Mouse (Mus musculus): ENCODE data around the gene Lhx3. TPM values are rescaled to one million over a fixed set of nuclear protein-coding genes. Genes with fewer than 3 reads are reported as not detected.

The Lhx3 gene
- total and polyA plus RNA-seq, 3 experiments = not detected

DNA sequence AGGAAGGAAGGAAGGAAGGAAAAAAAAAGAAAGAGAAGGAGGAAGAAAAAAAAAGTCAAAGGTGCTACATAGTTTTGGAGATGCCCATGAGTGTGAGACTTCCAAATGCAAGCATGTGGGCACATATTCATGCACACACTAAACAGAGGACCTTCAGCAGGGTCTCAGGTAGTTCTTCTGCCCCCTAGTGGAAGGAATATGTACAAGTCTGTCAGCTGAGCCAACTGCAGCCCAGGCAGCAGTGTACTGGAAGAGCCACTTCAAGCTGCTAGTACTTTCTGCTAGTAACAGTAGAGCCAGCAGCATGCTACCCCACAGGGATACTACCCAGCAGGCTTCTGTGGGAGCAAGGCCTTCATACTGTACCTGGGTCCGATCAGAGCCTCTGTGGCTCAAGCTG lies 19.7 kb upstream of the Lhx3 start:
- H3K9me3 ChIP-seq (replicated peaks; ENCODE audit: low read length) = no peaks in the 10 kb centered on the region
- no peak overlapping the region for H3K4me3 ChIP-seq (replicated peaks in 1 of 3; ENCODE audit: low read depth in 2 of 3, low read length in 2 of 3, poor library complexity in 1 of 3)
- H3K27ac ChIP-seq (ENCODE audit: insufficient read depth, low read depth) = no peak overlapping the region
- in situ Hi-C loops (cut with MboI; ENCODE audit: low pct_ligation_motif_present, low pct_unique_long_range_greater_than_20kb, low sequenced_read_pairs) = no loop called here
- TF ChIP-seq SIN3A (IDR thresholded peaks at IDR 0.05; ENCODE audit: low read length) = no peak
- no peak for TF ChIP-seq JUN (IDR thresholded peaks at IDR 0.05; ENCODE audit: insufficient read depth, low read depth, low read length)
- peak; percentile 86 for TF ChIP-seq SMC3 (IDR thresholded peaks at IDR 0.05; ENCODE audit: low read depth, low read length)
- peak; percentile 44; the same call in 1 of the 2 replicates for TF ChIP-seq ZNF384 (IDR thresholded peaks at IDR 0.05; ENCODE audit: low read depth, low read length)
- TF ChIP-seq RAD21 (IDR thresholded peaks at IDR 0.05; ENCODE audit: low read depth, low read length) = peak; percentile 64
- TF ChIP-seq CTCF (conservative IDR thresholded peaks at IDR 0.05 in 1 of 2, IDR thresholded peaks at IDR 0.05 in 1 of 2; ENCODE audit: low read depth in 2 of 2, low read length in 2 of 2) = peak; percentile 69 to 83
- 0 out of 2 replicates have a peak, but pooled peaks have one; percentile 30 for TF ChIP-seq MYC (IDR thresholded peaks at IDR 0.05; ENCODE audit: low read depth, low read length)
- H3K4me2 ChIP-seq (ENCODE audit: insufficient read depth, low read depth, poor library complexity, severe bottlenecking) = no peak overlapping the region
- H3K36me3 ChIP-seq (replicated peaks in 1 of 2; ENCODE audit: control insufficient read depth in 1 of 2, insufficient read depth in 1 of 2, low read length in 1 of 2) = peaks cover 22 to 61% of the 10 kb centered on the region in 2 experiments
- DNase-seq (ENCODE audit: extremely low read depth) = peak; percentile 67
- no peaks in the 10 kb centered on the region for H3K79me2 ChIP-seq (replicated peaks; ENCODE audit: control insufficient read depth, extremely low read depth, insufficient read depth, poor library complexity, severe bottlenecking)
- no peaks in the 10 kb centered on the region for H3K27me3 ChIP-seq (replicated peaks)
- peaks cover 0 to 23% of the 10 kb centered on the region in 2 experiments; a peak in 2 of 4 replicates for H3K4me1 ChIP-seq (ENCODE audit: control insufficient read depth in 1 of 2, insufficient read depth in 2 of 2)
- H3K9ac ChIP-seq (ENCODE audit: insufficient read depth, low read depth) = no peak overlapping the region
- dilution Hi-C loops (cut with MboI; ENCODE audit: extremely low pct_ligation_motif_present, extremely low pct_unique_long_range_greater_than_20kb, low sequenced_read_pairs) = no loop called here

DNA sequence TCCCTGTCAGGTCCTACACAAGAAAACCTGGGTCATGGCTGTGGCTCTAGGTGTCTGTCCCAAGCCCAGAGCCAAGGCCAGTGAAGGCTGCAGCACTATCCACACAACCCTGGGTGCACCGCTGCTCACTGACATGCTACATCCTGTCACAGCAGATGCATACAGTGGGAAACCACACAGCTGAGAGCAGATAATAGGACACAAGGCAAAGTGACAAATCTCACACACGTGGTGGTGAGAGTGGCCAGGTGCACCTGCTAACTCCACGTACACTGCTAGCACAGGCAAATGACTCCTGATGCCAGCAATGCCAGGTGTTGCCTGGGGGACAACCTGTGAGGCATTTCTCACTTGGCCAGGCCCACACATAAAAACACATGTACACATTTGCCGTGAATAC lies 17.2 kb upstream of the Lhx3 start:
- no peak overlapping the region for H3K9ac ChIP-seq (ENCODE audit: insufficient read depth, low read depth)
- H3K4me2 ChIP-seq (ENCODE audit: insufficient read depth, low read depth, poor library complexity, severe bottlenecking) = no peak overlapping the region
- no peak for DNase-seq (ENCODE audit: extremely low read depth)
- in situ Hi-C loops (cut with MboI; ENCODE audit: low pct_ligation_motif_present, low pct_unique_long_range_greater_than_20kb, low sequenced_read_pairs) = no loop called here
- no peaks in the 10 kb centered on the region for H3K79me2 ChIP-seq (replicated peaks; ENCODE audit: control insufficient read depth, extremely low read depth, insufficient read depth, poor library complexity, severe bottlenecking)
- H3K9me3 ChIP-seq (replicated peaks; ENCODE audit: low read length) = no peaks in the 10 kb centered on the region
- peaks cover 36 to 73% of the 10 kb centered on the region in 2 experiments for H3K36me3 ChIP-seq (replicated peaks in 1 of 2; ENCODE audit: control insufficient read depth in 1 of 2, insufficient read depth in 1 of 2, low read length in 1 of 2)
- dilution Hi-C loops (cut with MboI; ENCODE audit: extremely low pct_ligation_motif_present, extremely low pct_unique_long_range_greater_than_20kb, low sequenced_read_pairs) = no loop called here
- H3K4me1 ChIP-seq (ENCODE audit: control insufficient read depth in 1 of 2, insufficient read depth in 2 of 2) = peaks cover 0 to 6% of the 10 kb centered on the region in 2 experiments; a peak in 1 of 4 replicates
- no peak for TF ChIP-seq ZNF384 (IDR thresholded peaks at IDR 0.05; ENCODE audit: low read depth, low read length)
- TF ChIP-seq MEF2A (IDR thresholded peaks at IDR 0.05; ENCODE audit: borderline replicate concordance, low read depth, low read length) = no peak
- TF ChIP-seq MYC (IDR thresholded peaks at IDR 0.05; ENCODE audit: low read depth, low read length) = no peak
- TF ChIP-seq E2F4 (IDR thresholded peaks at IDR 0.05; ENCODE audit: insufficient replicate concordance, low read depth, low read length) = no peak
- no peak for TF ChIP-seq ZC3H11A (IDR thresholded peaks at IDR 0.05; ENCODE audit: low read depth, low read length)
- no peak for TF ChIP-seq ELF1 (IDR thresholded peaks at IDR 0.05; ENCODE audit: low read depth, low read length)
- TF ChIP-seq SMC3 (IDR thresholded peaks at IDR 0.05; ENCODE audit: low read depth, low read length) = no peak
- no peak for TF ChIP-seq IRF4 (IDR thresholded peaks at IDR 0.05; ENCODE audit: low read depth, low read length)
- TF ChIP-seq RAD21 (IDR thresholded peaks at IDR 0.05; ENCODE audit: low read depth, low read length) = no peak
- no peak for TF ChIP-seq POLR2A (IDR thresholded peaks at IDR 0.05; ENCODE audit: low read depth, low read length)
- no peak for TF ChIP-seq ZKSCAN1 (IDR thresholded peaks at IDR 0.05; ENCODE audit: borderline replicate concordance, low read depth, low read length)
- TF ChIP-seq MXI1 (IDR thresholded peaks at IDR 0.05; ENCODE audit: low read depth, low read length) = no peak
- no peak for TF ChIP-seq TCF12 (IDR thresholded peaks at IDR 0.05; ENCODE audit: low read depth, low read length)
- TF ChIP-seq MAFK (IDR thresholded peaks at IDR 0.05; ENCODE audit: insufficient replicate concordance, low read length) = no peak
- no peak for TF ChIP-seq POLR2AphosphoS2 (IDR thresholded peaks at IDR 0.05; ENCODE audit: low read depth, low read length)
- TF ChIP-seq CTCF (conservative IDR thresholded peaks at IDR 0.05 in 1 of 2, IDR thresholded peaks at IDR 0.05 in 1 of 2; ENCODE audit: low read depth in 2 of 2, low read length in 2 of 2) = no peak
- TF ChIP-seq CHD1 (IDR thresholded peaks at IDR 0.05; ENCODE audit: low read depth, low read length) = no peak
- H3K27ac ChIP-seq (ENCODE audit: insufficient read depth, low read depth) = no peak overlapping the region
- H3K4me3 ChIP-seq (replicated peaks in 1 of 3; ENCODE audit: low read depth in 2 of 3, low read length in 2 of 3, poor library complexity in 1 of 3) = no peak overlapping the region
- no peaks in the 10 kb centered on the region for H3K27me3 ChIP-seq (replicated peaks)
